Mouse (Mus musculus): ENCODE measurements at regions not wholly inside any gene's neighbourhood (a gene's known extent, or its start where the extent isn't known, plus 50 kb on each side); places are given as distances from the start of the nearest gene placed in this dataset.
A peak's percentile ranks its signal among the peaks of the same experiment; 100 is the strongest.

GRCm38 (mm10) chr6:140934286-140934685, 205.2 kb downstream of the Gm11077 start:
- DNase-seq (ENCODE audit: low spot score) = no peak

GRCm38 (mm10) chr6:140938025-140938424, 208.9 kb downstream of the Gm11077 start:
- no peak for DNase-seq (ENCODE audit: low spot score)

GRCm38 (mm10) chr6:140946720-140947119, 217.6 kb downstream of the Gm11077 start:
- DNase-seq (ENCODE audit: low spot score) = no peak

- no peak for DNase-seq (ENCODE audit: low spot score)
Measured at GRCm38 (mm10) chr6:140950483-140950882, 221.4 kb downstream of the Gm11077 start.

GRCm38 (mm10) chr6:140953256-140953655, 224.2 kb downstream of the Gm11077 start:
- DNase-seq (ENCODE audit: low spot score) = no peak

GRCm38 (mm10) chr6:140953721-140954120, 224.6 kb downstream of the Gm11077 start:
- DNase-seq (ENCODE audit: low spot score) = no peak

GRCm38 (mm10) chr6:140955751-140956521, 226.9 kb downstream of the Gm11077 start:
- DNase-seq (ENCODE audit: low spot score) = no peak

GRCm38 (mm10) chr6:140956522-140956863, 227.4 kb downstream of the Gm11077 start:
- no peak for DNase-seq (ENCODE audit: low spot score)

GRCm38 (mm10) chr6:140961987-140962386, 232.9 kb downstream of the Gm11077 start:
- DNase-seq (ENCODE audit: low spot score) = no peak

GRCm38 (mm10) chr6:140962563-140962962, 233.5 kb downstream of the Gm11077 start:
- no peak for DNase-seq (ENCODE audit: low spot score)

- DNase-seq (ENCODE audit: low spot score) = no peak
Measured at GRCm38 (mm10) chr6:140973732-140974131, 244.6 kb downstream of the Gm11077 start.

- no peak for DNase-seq (ENCODE audit: low spot score)
Measured at GRCm38 (mm10) chr6:140976989-140977388, 247.9 kb downstream of the Gm11077 start.

GRCm38 (mm10) chr6:140983610-140984009, 254.5 kb downstream of the Gm11077 start:
- DNase-seq (ENCODE audit: low spot score) = no peak

- DNase-seq (ENCODE audit: low spot score) = no peak
Measured at GRCm38 (mm10) chr6:140984249-140984648, 255.2 kb downstream of the Gm11077 start.

- no peak for DNase-seq (ENCODE audit: low spot score)
Measured at GRCm38 (mm10) chr6:140993643-140994580, 255.2 kb upstream of the Pde3a start.

GRCm38 (mm10) chr6:140995340-140996135, 253.5 kb upstream of the Pde3a start:
- peak; percentile 11 for DNase-seq (ENCODE audit: low spot score)

GRCm38 (mm10) chr6:140998069-140998468, 251.0 kb upstream of the Pde3a start:
- DNase-seq (ENCODE audit: low spot score) = no peak

- no peak for DNase-seq (ENCODE audit: low spot score)
Measured at GRCm38 (mm10) chr6:141000552-141000951, 248.5 kb upstream of the Pde3a start.

- DNase-seq (ENCODE audit: low spot score) = no peak
Measured at GRCm38 (mm10) chr6:141001306-141001705, 247.8 kb upstream of the Pde3a start.

- no peak for DNase-seq (ENCODE audit: low spot score)
Measured at GRCm38 (mm10) chr6:141015055-141015681, 233.9 kb upstream of the Pde3a start.

GRCm38 (mm10) chr6:141023501-141023900, 225.6 kb upstream of the Pde3a start:
- DNase-seq (ENCODE audit: low spot score) = no peak

GRCm38 (mm10) chr6:141027353-141027752, 221.7 kb upstream of the Pde3a start:
- no peak for DNase-seq (ENCODE audit: low spot score)

Measured in ovary, postnatal 36 days (tissue).